Mouse (Mus musculus): ENCODE data around the gene Klhl5.

Gene Klhl5

GRCm38 (mm10) chr5:65199346-65200128 is 92.2 kb downstream of the Klhl5 start, which contains the start of gene Wdr19:
Wdr19 (plus strand) TSS chr5:65199696.
- peak; percentile 98 for DNase-seq (ENCODE audit: low spot score)

- DNase-seq (ENCODE audit: low spot score), result no peak
Observed at GRCm38 (mm10) chr5:65204726-65205125, 97.4 kb downstream of the Klhl5 start.

GRCm38 (mm10) chr5:65213321-65213720 is 106.0 kb downstream of the Klhl5 start:
- peak; percentile 82 for DNase-seq (ENCODE audit: low spot score)

All from embryo, embryonic 10 days (tissue).